Mouse (Mus musculus) myocyte (in vitro differentiated cells): ENCODE measurements around the gene Anapc11. TPM values are rescaled to one million over a fixed set of nuclear protein-coding genes. Genes with fewer than 3 reads are reported as not detected.

Source experiments
- H3K27me3 ChIP-seq: one replicate; pipeline ENCODE4 v1.6.1; 2011; ENCODE audit not compliant: control insufficient read depth, insufficient read depth, insufficient read length
- H3K36me3 ChIP-seq: one replicate; pipeline ENCODE4 v1.6.1; 2011; ENCODE audit not compliant: control insufficient read depth, insufficient read depth
- H3K4me2 ChIP-seq: one replicate; pipeline ENCODE4 v1.6.1; 2011; ENCODE audit warnings: low read depth, control low read depth
- H3K4me3 ChIP-seq: one replicate; pipeline ENCODE4 v1.5.1; 2011; ENCODE audit warnings: mild to moderate bottlenecking, control low read depth, moderate library complexity
- H3K79me2 ChIP-seq: one replicate; pipeline ENCODE4 v1.6.1; 2011; ENCODE audit not compliant: control insufficient read depth, insufficient read depth
- H3ac ChIP-seq: one replicate; pipeline ENCODE4 v1.6.1; 2011; ENCODE audit not compliant: control insufficient read depth, insufficient read length
- CEBPB ChIP-seq: IDR thresholded peaks from 2 replicates; pipeline ENCODE4 v1.6.1; 2011; ENCODE audit warnings: mild to moderate bottlenecking, moderate library complexity; ENCODE audit not compliant: poor library complexity, insufficient read depth, severe bottlenecking
- E2F4 ChIP-seq: IDR thresholded peaks from one replicate; pipeline ENCODE4 v1.6.1; 2011; ENCODE audit warnings: mild to moderate bottlenecking, control low read depth, moderate library complexity; ENCODE audit not compliant: insufficient read depth
- MAX ChIP-seq: IDR thresholded peaks from one replicate; pipeline ENCODE4 v1.6.1; 2011; ENCODE audit warnings: low read depth, mild to moderate bottlenecking, control low read depth
- MYOD1 ChIP-seq, 3 experiments: IDR thresholded peaks; one replicate each; pipeline ENCODE4 v1.6.1; 2011; ENCODE audit warnings: control low read depth in 2 of 3, low read depth in 2 of 3, mild to moderate bottlenecking in 2 of 3, moderate library complexity in 1 of 3; ENCODE audit not compliant: insufficient read length in 2 of 3, control insufficient read depth in 1 of 3
- MYOG ChIP-seq, 3 experiments: IDR thresholded peaks; one replicate each; pipeline ENCODE4 v1.6.1; 2011; ENCODE audit warnings: control low read depth in 2 of 3, low read depth in 2 of 3, mild to moderate bottlenecking in 2 of 3; ENCODE audit not compliant: insufficient read length in 2 of 3, control insufficient read depth in 1 of 3, insufficient read depth in 1 of 3
- POLR2A ChIP-seq: IDR thresholded peaks from one replicate; pipeline ENCODE4 v1.6.1; 2011; ENCODE audit warnings: low read depth, mild to moderate bottlenecking, control low read depth, moderate library complexity; ENCODE audit not compliant: insufficient read length
- POLR2AphosphoS2 ChIP-seq: IDR thresholded peaks from one replicate; pipeline ENCODE4 v1.6.1; 2011; ENCODE audit warnings: low read depth, control low read depth; ENCODE audit not compliant: insufficient read length
- REST ChIP-seq: IDR thresholded peaks from one replicate; pipeline ENCODE4 v1.6.1; 2011; ENCODE audit warnings: mild to moderate bottlenecking, control low read depth, moderate library complexity; ENCODE audit not compliant: insufficient read depth, insufficient read length
- SRF ChIP-seq: IDR thresholded peaks from one replicate; pipeline ENCODE4 v1.6.1; 2011; ENCODE audit warnings: low read depth; ENCODE audit not compliant: control insufficient read depth, insufficient read length
- TCF12 ChIP-seq: IDR thresholded peaks from one replicate; pipeline ENCODE4 v1.6.1; 2011; ENCODE audit warnings: mild to moderate bottlenecking, control low read depth; ENCODE audit not compliant: poor library complexity, insufficient read depth, severe bottlenecking
- TCF3 ChIP-seq: IDR thresholded peaks from one replicate; pipeline ENCODE4 v1.6.1; 2011; ENCODE audit warnings: low read depth, control low read depth; ENCODE audit not compliant: insufficient read length
- USF1 ChIP-seq: IDR thresholded peaks from one replicate; pipeline ENCODE4 v1.6.1; 2011; ENCODE audit warnings: low read depth, mild to moderate bottlenecking, control low read depth, moderate library complexity
- polyA plus RNA-seq: library from polyadenylated mRNA; unstranded; fragments of >200 nt; fragmentation: generic; extraction: Trizol; gene quantifications from one replicate; pipeline ENCODE4 v1.2.1, GENCODE M21; 2012; ENCODE audit warnings: missing spikeins

The Anapc11 gene
- 184 TPM for polyA plus RNA-seq

GRCm38 (mm10) chr11:120598283-120598989 is at the start of gene Anapc11, which contains the start of gene Alyref:
Gene Anapc11, plus strand, starts transcription at chr11:120598421.
Gene Alyref, minus strand, starts transcription at chr11:120598365.
- H3K4me2 ChIP-seq: peak within 1 kb of the TSS; percentile 100
- H3ac ChIP-seq: peak within 1 kb of the TSS; percentile 83
- H3K36me3 ChIP-seq: peaks cover 43% of the 10 kb centered on the region
- H3K79me2 ChIP-seq: peaks cover 62% of the 10 kb centered on the region
- no peaks in the 10 kb centered on the region for H3K27me3 ChIP-seq
- peak in 1 of 3 experiments; percentile 22 for TF ChIP-seq MYOG (IDR thresholded peaks at IDR 0.05; ENCODE audit: control insufficient read depth in 1 of 3, insufficient read depth in 1 of 3, insufficient read length in 2 of 3, low read depth in 2 of 3)
- TF ChIP-seq TCF12: no peak
- TF ChIP-seq USF1: no peak
- peak; percentile 60 for TF ChIP-seq SRF
- TF ChIP-seq POLR2AphosphoS2: peak; percentile 99
- peak; percentile 87 for TF ChIP-seq MAX
- no peak for TF ChIP-seq TCF3
- TF ChIP-seq POLR2A: peak; percentile 96
- TF ChIP-seq CEBPB: no peak
- TF ChIP-seq REST: peak; percentile 40
- TF ChIP-seq E2F4: peak; percentile 91
- H3K4me3 ChIP-seq: peak within 1 kb of the TSS; percentile 57

- Histone ChIP-seq H3K36me3 (peaks cover 5% of the 10 kb centered on the region), H3ac (peak overlapping the region; percentile 63), H3K4me3 (peak overlapping the region; percentile 75), H3K4me2 (peak overlapping the region; percentile 77), H3K79me2 (peaks cover 33% of the 10 kb centered on the region), H3K27me3 (no peaks in the 10 kb centered on the region)
- no peak for TF ChIP-seq E2F4
- TF ChIP-seq MYOG (IDR thresholded peaks at IDR 0.05; ENCODE audit: control insufficient read depth in 1 of 3, insufficient read depth in 1 of 3, insufficient read length in 2 of 3, low read depth in 2 of 3): peak in 1 of 3 experiments; percentile 20
- TF ChIP-seq MAX: no peak
Measured at GRCm38 (mm10) chr11:120548786-120549167, 49.4 kb upstream of the Anapc11 start.

DNA sequence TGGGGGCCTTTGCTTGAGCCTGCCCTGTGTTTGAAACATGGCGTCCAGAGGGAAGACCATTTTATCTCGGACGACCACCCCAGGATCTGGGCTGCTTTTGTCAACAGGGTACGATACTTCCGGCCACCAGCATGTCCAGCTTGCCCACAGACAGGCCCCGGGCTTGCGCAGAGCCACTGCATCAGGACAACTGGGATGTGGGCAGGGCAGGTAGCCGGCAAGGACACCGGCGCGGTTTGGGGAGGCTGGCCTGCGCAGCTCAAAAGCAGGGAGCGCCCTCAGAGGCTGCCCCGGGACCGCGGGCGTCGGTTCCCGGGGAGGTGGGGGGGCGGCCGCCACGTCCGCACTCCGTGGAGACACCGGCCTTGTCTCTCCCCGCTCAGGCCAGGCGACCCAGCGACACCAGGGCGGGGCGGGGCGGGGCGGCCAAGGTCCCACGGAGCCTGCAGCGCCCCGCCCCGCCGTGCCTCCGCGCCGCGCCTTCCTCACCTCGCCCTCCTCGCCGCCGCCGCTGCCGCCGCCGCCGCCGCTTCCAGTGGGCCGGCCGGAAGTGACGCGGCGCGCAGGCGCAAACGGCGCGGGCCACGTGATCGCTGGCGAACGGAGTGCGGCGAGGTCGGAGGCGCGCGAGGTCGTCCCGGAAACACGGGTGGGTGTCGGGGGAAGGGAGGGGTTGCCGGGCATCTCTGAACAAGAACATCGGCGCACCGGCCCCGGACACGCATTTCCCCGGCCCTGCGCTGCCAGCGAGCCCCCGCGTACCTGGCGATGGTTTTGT is 48.9 kb upstream of the Anapc11 start, which contains the start of gene Mcrip1:
TSS of gene Mcrip1 (minus strand) at position 560 of the 778 bp plus-strand sequence.
- Histone ChIP-seq H3K27me3 (no peaks in the 10 kb centered on the region), H3K36me3 (no peaks in the 10 kb centered on the region), H3K79me2 (peaks cover 33% of the 10 kb centered on the region), H3ac (peak within 1 kb of the TSS; percentile 63), H3K4me3 (peak within 1 kb of the TSS; percentile 75), H3K4me2 (peak within 1 kb of the TSS; percentile 99)
- TF ChIP-seq MAX (no peak), POLR2A (peak; percentile 92), USF1 (peak; percentile 89), CEBPB (no peak), MYOG (IDR thresholded peaks at IDR 0.05; ENCODE audit: control insufficient read depth in 1 of 3, insufficient read depth in 1 of 3, insufficient read length in 2 of 3, low read depth in 2 of 3) (peak in 1 of 3 experiments; percentile 28), TCF3 (no peak), E2F4 (peak; percentile 26), REST (no peak), POLR2AphosphoS2 (peak; percentile 93), TCF12 (no peak), MYOD1 (IDR thresholded peaks at IDR 0.05; ENCODE audit: control insufficient read depth in 1 of 3, insufficient read length in 2 of 3, low read depth in 2 of 3) (peak in 1 of 3 experiments; percentile 40), SRF (no peak)

- Histone ChIP-seq H3ac (peak overlapping the region; percentile 63), H3K4me2 (peak overlapping the region; percentile 99), H3K27me3 (no peaks in the 10 kb centered on the region), H3K36me3 (no peaks in the 10 kb centered on the region), H3K79me2 (peaks cover 33% of the 10 kb centered on the region), H3K4me3 (peak overlapping the region; percentile 75)
- TF ChIP-seq CEBPB (peak; percentile 20; the same call in 1 of the 2 replicates), REST (no peak)
Measured at GRCm38 (mm10) chr11:120549986-120550809, 48.0 kb upstream of the Anapc11 start.
